Mouse (Mus musculus): ENCODE data around the gene Josd1.

Gene Josd1

GRCm38 (mm10) chr15:79658531-79659375, 29.0 kb downstream of the Josd1 start, which contains the start of the genes Fam227a and Cby1:
Fam227a (minus strand) TSS chr15:79658956.
Cby1 (plus strand) TSS chr15:79659199.
- DNase-seq (ENCODE audit: low read depth, low spot score), result peak; percentile 89

GRCm38 (mm10) chr15:79657837-79658530, 29.7 kb downstream of the Josd1 start:
- DNase-seq (ENCODE audit: low read depth, low spot score), result peak; percentile 71

GRCm38 (mm10) chr15:79656451-79656850, 31.3 kb downstream of the Josd1 start:
- DNase-seq (ENCODE audit: low read depth, low spot score), result no peak

GRCm38 (mm10) chr15:79651481-79651880, 36.2 kb downstream of the Josd1 start:
- DNase-seq (ENCODE audit: low read depth, low spot score), result no peak

- DNase-seq (ENCODE audit: low read depth, low spot score), result no peak
Observed at GRCm38 (mm10) chr15:79650569-79650968, 37.1 kb downstream of the Josd1 start.

GRCm38 (mm10) chr15:79648130-79648529, 39.6 kb downstream of the Josd1 start:
- DNase-seq (ENCODE audit: low read depth, low spot score), result no peak

- DNase-seq (ENCODE audit: low read depth, low spot score), result no peak
Observed at GRCm38 (mm10) chr15:79645483-79645882, 42.2 kb downstream of the Josd1 start.

GRCm38 (mm10) chr15:79641135-79641817, 46.4 kb downstream of the Josd1 start:
- DNase-seq (ENCODE audit: low read depth, low spot score), result no peak

- DNase-seq (ENCODE audit: low read depth, low spot score), result no peak
Observed at GRCm38 (mm10) chr15:79630471-79630870, 57.2 kb downstream of the Josd1 start.
